Mouse (Mus musculus): ENCODE measurements around the gene Mdm1. TPM values are rescaled to one million over a fixed set of nuclear protein-coding genes. Genes with fewer than 3 reads are reported as not detected.

Mdm1 gene
- polyA plus RNA-seq, 1 experiment: 23.3 TPM

DNA sequence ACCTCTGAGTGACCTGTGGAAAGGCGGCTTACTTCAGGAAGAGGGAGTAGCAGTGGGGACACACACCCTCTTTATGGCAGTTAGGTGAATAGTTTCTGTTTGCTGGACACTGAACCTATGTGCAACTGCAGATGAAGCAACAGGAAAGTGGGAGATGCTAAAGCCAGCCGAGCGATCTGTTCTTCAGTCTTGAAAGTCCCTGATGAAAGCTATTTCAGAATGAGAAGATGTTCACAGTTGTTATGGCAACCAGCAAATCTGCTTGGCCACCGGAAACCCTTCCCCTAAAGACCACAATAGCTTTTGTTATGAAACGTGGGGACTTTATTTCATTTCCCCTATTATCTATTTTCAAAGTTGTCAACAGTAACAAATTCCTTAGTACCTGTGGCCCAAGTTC lies 41.0 kb upstream of the Mdm1 start:
- TF ChIP-seq CTCF (IDR thresholded peaks at IDR 0.05; ENCODE audit: borderline replicate concordance, control insufficient read depth, extremely low read depth, insufficient read depth, low read length, poor library complexity): no peak
- no peak for TF ChIP-seq POLR2A (IDR thresholded peaks at IDR 0.05; ENCODE audit: control insufficient read depth, extremely low read depth, insufficient read depth, low read length, poor library complexity)
- Histone ChIP-seq H3K36me3 (ENCODE audit: control insufficient read depth, insufficient read depth, low read length) (no peaks in the 10 kb centered on the region), H3K4me1 (replicated peaks; ENCODE audit: control insufficient read depth, insufficient read depth, low read length) (peaks cover 31% of the 10 kb centered on the region), H3K27ac (ENCODE audit: control insufficient read depth, insufficient read depth, low read length) (no peak overlapping the region), H3K27me3 (ENCODE audit: control insufficient read depth, insufficient read depth, low read length) (no peaks in the 10 kb centered on the region), H3K4me3 (ENCODE audit: control insufficient read depth, insufficient read depth, low read length) (no peak overlapping the region)
- WGBS: 26% methylated on average over 5 of the region's 5 CpGs
- DNase-seq: no peak

- no peaks in the 10 kb centered on the region for H3K36me3 ChIP-seq (ENCODE audit: control insufficient read depth, insufficient read depth, low read length)
These were observed 40.6 kb upstream of the Mdm1 start for GRCm38 (mm10) chr10:118101056-118101455.

DNA sequence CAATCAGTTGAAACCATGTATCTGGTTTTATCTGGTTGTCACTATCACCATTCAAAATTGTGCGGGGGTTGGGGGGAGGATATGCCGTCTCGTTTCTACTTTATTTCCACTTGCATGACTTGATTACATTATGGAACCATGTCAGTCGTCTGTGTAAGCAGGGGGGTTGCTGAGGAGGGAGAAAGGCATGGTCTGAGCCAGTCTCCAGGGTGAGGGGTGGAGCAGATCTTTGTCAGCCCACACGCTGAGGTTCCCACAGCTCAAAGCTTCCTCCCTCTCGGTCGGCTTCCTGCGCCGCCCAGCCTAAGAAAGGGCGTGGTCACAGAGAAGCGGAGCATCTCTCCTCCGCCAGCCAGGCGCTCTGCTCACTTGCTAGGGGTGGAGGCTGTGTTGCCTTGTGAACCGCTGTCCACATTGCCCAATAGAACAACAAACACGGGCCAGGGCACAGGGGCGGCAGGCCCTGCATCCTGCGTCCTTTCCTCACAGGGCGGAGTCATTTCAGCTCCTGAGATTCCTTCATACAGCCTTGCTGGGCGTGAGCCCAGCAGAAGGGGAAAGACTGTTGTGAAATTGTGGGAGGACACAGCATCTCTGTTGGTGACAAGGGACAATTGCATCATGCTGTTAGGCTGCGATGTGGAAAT lies 38.5 kb upstream of the Mdm1 start:
- no peaks in the 10 kb centered on the region for H3K36me3 ChIP-seq (ENCODE audit: control insufficient read depth, insufficient read depth, low read length)
- DNase-seq: peak; percentile 90
- peak overlapping the region; percentile 17; the same call in 1 of the 2 replicates for H3K4me3 ChIP-seq (ENCODE audit: control insufficient read depth, insufficient read depth, low read length)
- H3K4me1 ChIP-seq (replicated peaks; ENCODE audit: control insufficient read depth, insufficient read depth, low read length): peaks cover 35% of the 10 kb centered on the region
- H3K27ac ChIP-seq (ENCODE audit: control insufficient read depth, insufficient read depth, low read length): peak overlapping the region; percentile 67
- H3K27me3 ChIP-seq (ENCODE audit: control insufficient read depth, insufficient read depth, low read length): no peaks in the 10 kb centered on the region
- peak; percentile 75 for TF ChIP-seq POLR2A (IDR thresholded peaks at IDR 0.05; ENCODE audit: control insufficient read depth, extremely low read depth, insufficient read depth, low read length, poor library complexity)
- TF ChIP-seq CTCF (IDR thresholded peaks at IDR 0.05; ENCODE audit: borderline replicate concordance, control insufficient read depth, extremely low read depth, insufficient read depth, low read length, poor library complexity): peak; percentile 45; the same call in 1 of the 2 replicates
- 3% methylated on average over 20 of the region's 20 CpGs for WGBS

More at GRCm38 (mm10) chr10:118101056-118101455, 40.6 kb upstream of the Mdm1 start:
- Histone ChIP-seq H3K4me1 (replicated peaks; ENCODE audit: control insufficient read depth, insufficient read depth, low read length) (peaks cover 32% of the 10 kb centered on the region), H3K27ac (ENCODE audit: control insufficient read depth, insufficient read depth, low read length) (no peak overlapping the region), H3K4me3 (ENCODE audit: control insufficient read depth, insufficient read depth, low read length) (no peak overlapping the region), H3K27me3 (ENCODE audit: control insufficient read depth, insufficient read depth, low read length) (no peaks in the 10 kb centered on the region)
- TF ChIP-seq CTCF (IDR thresholded peaks at IDR 0.05; ENCODE audit: borderline replicate concordance, control insufficient read depth, extremely low read depth, insufficient read depth, low read length, poor library complexity) (no peak), POLR2A (IDR thresholded peaks at IDR 0.05; ENCODE audit: control insufficient read depth, extremely low read depth, insufficient read depth, low read length, poor library complexity) (no peak)
- no peak for DNase-seq
- 82% methylated on average over 2 of the region's 2 CpGs for WGBS

DNA sequence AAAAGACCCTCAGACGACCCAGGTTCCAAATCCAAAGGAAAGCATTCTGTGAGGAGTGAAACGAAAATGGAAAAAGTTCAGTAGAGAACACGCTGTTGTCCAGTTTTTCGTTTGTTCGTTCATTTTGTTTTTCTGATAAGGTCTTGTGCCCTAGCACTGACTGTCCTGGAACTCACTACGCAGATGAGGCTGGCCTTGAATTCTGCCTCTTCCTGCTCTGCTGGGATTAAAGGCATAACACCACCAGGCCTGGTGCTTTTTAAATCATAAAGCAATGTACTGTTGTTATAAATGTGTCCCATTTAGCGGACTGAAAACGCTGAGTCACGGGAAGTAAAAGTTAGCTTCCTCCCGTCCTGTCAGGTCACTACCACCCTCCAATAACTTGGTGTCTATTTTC lies 37.7 kb upstream of the Mdm1 start:
- 84% methylated on average over 10 of the region's 10 CpGs for WGBS
- no peak overlapping the region for H3K27ac ChIP-seq (ENCODE audit: control insufficient read depth, insufficient read depth, low read length)
- no peak for DNase-seq
- TF ChIP-seq CTCF (IDR thresholded peaks at IDR 0.05; ENCODE audit: borderline replicate concordance, control insufficient read depth, extremely low read depth, insufficient read depth, low read length, poor library complexity) (no peak), POLR2A (IDR thresholded peaks at IDR 0.05; ENCODE audit: control insufficient read depth, extremely low read depth, insufficient read depth, low read length, poor library complexity) (no peak)
- H3K27me3 ChIP-seq (ENCODE audit: control insufficient read depth, insufficient read depth, low read length): no peaks in the 10 kb centered on the region
- H3K4me3 ChIP-seq (ENCODE audit: control insufficient read depth, insufficient read depth, low read length): no peak overlapping the region
- H3K36me3 ChIP-seq (ENCODE audit: control insufficient read depth, insufficient read depth, low read length): no peaks in the 10 kb centered on the region
- H3K4me1 ChIP-seq (replicated peaks; ENCODE audit: control insufficient read depth, insufficient read depth, low read length): peaks cover 35% of the 10 kb centered on the region

GRCm38 (mm10) chr10:118107031-118107430 lies 34.6 kb upstream of the Mdm1 start:
- TF ChIP-seq CTCF (IDR thresholded peaks at IDR 0.05; ENCODE audit: borderline replicate concordance, control insufficient read depth, extremely low read depth, insufficient read depth, low read length, poor library complexity) (no peak), POLR2A (IDR thresholded peaks at IDR 0.05; ENCODE audit: control insufficient read depth, extremely low read depth, insufficient read depth, low read length, poor library complexity) (no peak)
- Histone ChIP-seq H3K27me3 (ENCODE audit: control insufficient read depth, insufficient read depth, low read length) (no peaks in the 10 kb centered on the region), H3K36me3 (ENCODE audit: control insufficient read depth, insufficient read depth, low read length) (no peaks in the 10 kb centered on the region), H3K27ac (ENCODE audit: control insufficient read depth, insufficient read depth, low read length) (no peak overlapping the region), H3K4me3 (ENCODE audit: control insufficient read depth, insufficient read depth, low read length) (no peak overlapping the region), H3K4me1 (replicated peaks; ENCODE audit: control insufficient read depth, insufficient read depth, low read length) (peaks cover 37% of the 10 kb centered on the region)
- no peak for DNase-seq
- 95% methylated on average over 9 of the region's 9 CpGs for WGBS

GRCm38 (mm10) chr10:118110006-118110920 lies 31.3 kb upstream of the Mdm1 start:
- H3K27ac ChIP-seq (ENCODE audit: control insufficient read depth, insufficient read depth, low read length): no peak overlapping the region
- peak; percentile 51 for DNase-seq
- no peaks in the 10 kb centered on the region for H3K27me3 ChIP-seq (ENCODE audit: control insufficient read depth, insufficient read depth, low read length)
- no peaks in the 10 kb centered on the region for H3K36me3 ChIP-seq (ENCODE audit: control insufficient read depth, insufficient read depth, low read length)
- TF ChIP-seq POLR2A (IDR thresholded peaks at IDR 0.05; ENCODE audit: control insufficient read depth, extremely low read depth, insufficient read depth, low read length, poor library complexity) (no peak), CTCF (IDR thresholded peaks at IDR 0.05; ENCODE audit: borderline replicate concordance, control insufficient read depth, extremely low read depth, insufficient read depth, low read length, poor library complexity) (no peak)
- WGBS: 79% methylated on average over 8 of the region's 8 CpGs
- peaks cover 35% of the 10 kb centered on the region for H3K4me1 ChIP-seq (replicated peaks; ENCODE audit: control insufficient read depth, insufficient read depth, low read length)
- no peak overlapping the region for H3K4me3 ChIP-seq (ENCODE audit: control insufficient read depth, insufficient read depth, low read length)

Data from thymus, adult 2 months (tissue).